Mouse (Mus musculus) CH12.LX (cell line): ENCODE measurements around the gene Bcor. TPM values are rescaled to one million over a fixed set of nuclear protein-coding genes. Genes with fewer than 3 reads are reported as not detected.

Experiments
- DNase-seq: peaks from one replicate; pipeline ENCODE4 v3.0.0-alpha.2; 2013; ENCODE audit errors: extremely low read depth
- H3K27ac ChIP-seq: 2 replicates; pipeline ENCODE4 v1.5.1; 2012; ENCODE audit warnings: low read depth, mild to moderate bottlenecking, control low read depth, moderate library complexity; ENCODE audit not compliant: insufficient read depth
- H3K27me3 ChIP-seq: replicated peaks from 2 replicates; pipeline ENCODE3; 2012; ENCODE audit warnings: inconsistent platforms
- H3K36me3 ChIP-seq, 2 experiments: replicated peaks in 1 of 2; 2 replicates each; pipeline versions ENCODE3 to v1.6.1; 2012; ENCODE audit warnings: inconsistent platforms in 1 of 2, low read length in 1 of 2, mild to moderate bottlenecking in 1 of 2, mixed read lengths in 1 of 2, moderate library complexity in 1 of 2; ENCODE audit not compliant: control insufficient read depth in 1 of 2, insufficient read depth in 1 of 2
- H3K4me1 ChIP-seq, 2 experiments: 2 replicates each; pipeline ENCODE4 v1.6.1; 2012; ENCODE audit warnings: inconsistent platforms in 1 of 2, moderate library complexity in 1 of 2; ENCODE audit not compliant: insufficient read depth in 2 of 2, control insufficient read depth in 1 of 2
- H3K4me2 ChIP-seq: 2 replicates; pipeline ENCODE4 v1.6.1; 2012; ENCODE audit warnings: low read depth, mild to moderate bottlenecking, control low read depth; ENCODE audit not compliant: poor library complexity, insufficient read depth, severe bottlenecking
- H3K4me3 ChIP-seq, 3 experiments: fragments of 150-350 bp in 1 of 3; sonication (generic) in 1 of 3; replicated peaks in 1 of 3; 2 replicates each; pipeline versions ENCODE3 to v1.5.1; 2011 to 2012; ENCODE audit warnings: low read depth in 2 of 3, low read length in 2 of 3, mild to moderate bottlenecking in 2 of 3, moderate library complexity in 2 of 3, control low read depth in 1 of 3, improper control_type of control experiment in 1 of 3, inconsistent platforms in 1 of 3, mixed read lengths in 1 of 3; ENCODE audit not compliant: poor library complexity in 1 of 3
- H3K79me2 ChIP-seq: replicated peaks from 2 replicates; pipeline ENCODE4 v1.6.1; 2012; ENCODE audit warnings: mild to moderate bottlenecking, moderate library complexity; ENCODE audit not compliant: control insufficient read depth, poor library complexity, insufficient read depth, severe bottlenecking; ENCODE audit errors: extremely low read depth
- H3K9ac ChIP-seq: 2 replicates; pipeline ENCODE4 v1.6.1; 2012; ENCODE audit warnings: low read depth, mild to moderate bottlenecking, control low read depth, moderate library complexity; ENCODE audit not compliant: insufficient read depth
- H3K9me3 ChIP-seq: replicated peaks from 2 replicates; pipeline ENCODE3; 2012; ENCODE audit warnings: low read length, inconsistent platforms, mixed read lengths
- CHD1 ChIP-seq: IDR thresholded peaks from 2 replicates; pipeline ENCODE4 v1.6.1; 2012; ENCODE audit warnings: low read depth, low read length, improper control_type of control experiment, inconsistent platforms
- CTCF ChIP-seq, 2 experiments: IDR thresholded peaks in 1 of 2; conservative IDR thresholded peaks in 1 of 2; 2 replicates each; pipeline ENCODE4 v1.5.1; 2011 to 2012; ENCODE audit warnings: low read depth in 2 of 2, low read length in 2 of 2, improper control_type of control experiment in 1 of 2, inconsistent platforms in 1 of 2, mild to moderate bottlenecking in 1 of 2, moderate library complexity in 1 of 2
- E2F4 ChIP-seq: IDR thresholded peaks from 2 replicates; pipeline ENCODE4 v1.6.1; 2011; ENCODE audit warnings: low read depth, low read length, improper control_type of control experiment; ENCODE audit not compliant: insufficient replicate concordance
- ELF1 ChIP-seq: IDR thresholded peaks from 2 replicates; pipeline ENCODE4 v1.6.1; 2014; ENCODE audit warnings: low read depth, mild to moderate bottlenecking, inconsistent platforms, low read length, improper control_type of control experiment
- EP300 ChIP-seq: IDR thresholded peaks from 2 replicates; pipeline ENCODE4 v1.6.1; 2011; ENCODE audit warnings: low read length, improper control_type of control experiment
- JUN ChIP-seq: IDR thresholded peaks from 2 replicates; pipeline ENCODE4 v1.6.1; 2011; ENCODE audit warnings: low read depth, mild to moderate bottlenecking, low read length, improper control_type of control experiment, moderate library complexity; ENCODE audit not compliant: insufficient read depth
- JUND ChIP-seq: conservative IDR thresholded peaks from 2 replicates; pipeline ENCODE4 v1.6.1; 2011; ENCODE audit warnings: low read depth, low read length, improper control_type of control experiment
- MAX ChIP-seq: IDR thresholded peaks from 2 replicates; pipeline ENCODE4 v1.6.1; 2011; ENCODE audit warnings: low read length, improper control_type of control experiment
- MAZ ChIP-seq: IDR thresholded peaks from 2 replicates; pipeline ENCODE4 v1.6.1; 2012; ENCODE audit warnings: low read depth, mild to moderate bottlenecking, inconsistent platforms, low read length, improper control_type of control experiment, moderate library complexity
- NELFE ChIP-seq: IDR thresholded peaks from 2 replicates; pipeline ENCODE4 v1.6.1; 2011; ENCODE audit warnings: low read depth, low read length, improper control_type of control experiment
- PAX5 ChIP-seq: IDR thresholded peaks from 2 replicates; pipeline ENCODE4 v1.6.1; 2012; ENCODE audit warnings: low read length, inconsistent platforms, mixed read lengths
- POLR2A ChIP-seq: IDR thresholded peaks from 2 replicates; pipeline ENCODE4 v1.6.1; 2011; ENCODE audit warnings: low read depth, mild to moderate bottlenecking, improper control_type of control experiment, low read length
- POLR2AphosphoS2 ChIP-seq: IDR thresholded peaks from 2 replicates; pipeline ENCODE4 v1.6.1; 2011; ENCODE audit warnings: low read depth, low read length, improper control_type of control experiment
- RAD21 ChIP-seq: IDR thresholded peaks from 2 replicates; pipeline ENCODE4 v1.6.1; 2011; ENCODE audit warnings: low read depth, mild to moderate bottlenecking, low read length, improper control_type of control experiment, moderate library complexity
- RCOR1 ChIP-seq: conservative IDR thresholded peaks from 2 replicates; pipeline ENCODE4 v1.6.1; 2012; ENCODE audit warnings: low read depth, mild to moderate bottlenecking, inconsistent platforms, low read length, improper control_type of control experiment
- SIN3A ChIP-seq: IDR thresholded peaks from 2 replicates; pipeline ENCODE4 v1.6.1; 2012; ENCODE audit warnings: low read length, improper control_type of control experiment, inconsistent platforms
- SMC3 ChIP-seq: IDR thresholded peaks from 2 replicates; pipeline ENCODE4 v1.6.1; 2011; ENCODE audit warnings: low read depth, low read length, improper control_type of control experiment
- TCF12 ChIP-seq: IDR thresholded peaks from 2 replicates; pipeline ENCODE4 v1.6.1; 2014; ENCODE audit warnings: low read depth, mild to moderate bottlenecking, inconsistent platforms, low read length, improper control_type of control experiment
- UBTF ChIP-seq: IDR thresholded peaks from 2 replicates; pipeline ENCODE4 v1.6.1; 2012; ENCODE audit warnings: low read depth, mild to moderate bottlenecking, inconsistent platforms, low read length, improper control_type of control experiment, moderate library complexity
- USF1 ChIP-seq: IDR thresholded peaks from 2 replicates; pipeline ENCODE4 v1.6.1; 2014; ENCODE audit warnings: low read depth, mild to moderate bottlenecking, inconsistent platforms, low read length, improper control_type of control experiment
- USF2 ChIP-seq: conservative IDR thresholded peaks from 2 replicates; pipeline ENCODE4 v1.6.1; 2011; ENCODE audit warnings: low read depth, low read length, improper control_type of control experiment
- ZKSCAN1 ChIP-seq: IDR thresholded peaks from 2 replicates; pipeline ENCODE4 v1.6.1; 2012; ENCODE audit warnings: low read depth, inconsistent platforms, low read length, improper control_type of control experiment, borderline replicate concordance
- ZMIZ1 ChIP-seq: IDR thresholded peaks from 2 replicates; pipeline ENCODE4 v1.6.1; 2012; ENCODE audit warnings: low read depth, mild to moderate bottlenecking, inconsistent platforms, low read length, improper control_type of control experiment
- ZNF384 ChIP-seq: IDR thresholded peaks from 2 replicates; pipeline ENCODE4 v1.6.1; 2012; ENCODE audit warnings: low read depth, low read length, improper control_type of control experiment, inconsistent platforms
- dilution Hi-C: fragments of 300-500 bp; cut with MboI; formaldehyde crosslinking; loops from 2 replicates; pipeline ENCODE4 v1.14.3; 2020; ENCODE audit warnings: low sequenced_read_pairs; ENCODE audit not compliant: extremely low pct_unique_long_range_greater_than_20kb, extremely low pct_ligation_motif_present
- in situ Hi-C: fragments of 300-500 bp; cut with MboI; formaldehyde crosslinking; loops from 3 replicates; pipeline ENCODE4 v1.14.3; 2019; ENCODE audit warnings: low sequenced_read_pairs, low pct_ligation_motif_present, low pct_unique_long_range_greater_than_20kb, mixed read lengths
- polyA plus RNA-seq: library from polyadenylated mRNA; unstranded; fragments of >175 nt; gene quantifications from 2 replicates; pipeline ENCODE4 v1.2.1, GENCODE M21; 2012; ENCODE audit warnings: low read depth; ENCODE audit not compliant: insufficient read length
- total RNA-seq, 2 experiments: library from RNA; depleted of rRNA; stranded (reverse); fragments of 300-350 nt in 1 of 2; fragments of >200 nt in 1 of 2; gene quantifications; 2 replicates each; pipeline ENCODE4 v1.2.3; 2012 to 2014

The Bcor gene
- total and polyA plus RNA-seq, 3 experiments = 14.3 to 41.1 (median 33.8) TPM

DNA sequence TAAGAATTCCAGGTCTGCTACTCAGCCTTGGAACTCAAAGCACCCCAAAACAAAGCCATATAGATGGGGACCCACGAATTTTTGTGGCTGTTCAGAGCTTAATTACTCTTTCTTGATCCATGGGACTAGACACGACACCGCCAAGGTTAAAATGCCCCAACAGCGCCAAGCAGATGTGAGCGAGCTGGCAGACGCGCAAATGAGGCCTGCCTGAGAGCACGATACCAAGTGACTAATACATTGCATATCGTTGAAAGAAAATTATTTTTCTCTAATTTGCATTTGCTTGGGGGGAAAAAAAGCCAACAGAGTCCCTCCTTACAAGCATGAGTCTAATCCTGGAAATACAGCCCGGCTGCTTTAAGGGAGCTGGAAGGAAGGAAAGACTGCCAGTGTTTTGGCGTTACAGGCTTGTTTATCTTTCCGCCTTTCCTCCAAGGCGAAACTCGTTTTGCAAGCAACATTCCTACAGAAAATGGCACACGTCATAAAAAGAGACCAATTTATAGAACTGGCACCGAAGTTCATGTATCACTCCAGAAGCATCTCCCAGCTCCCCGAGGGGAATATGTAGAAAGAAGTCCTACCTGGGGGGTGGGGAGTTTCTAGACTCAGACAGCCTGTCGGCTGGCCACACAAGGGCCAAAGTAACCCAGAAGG, 92.2 kb downstream of the Bcor start:
- peaks cover 3 to 12% of the 10 kb centered on the region in 2 experiments for H3K36me3 ChIP-seq
- no peaks in the 10 kb centered on the region for H3K27me3 ChIP-seq
- in situ Hi-C loops (no loop called here), dilution Hi-C loops (no loop called here)
- H3K4me3 ChIP-seq = no peak overlapping the region
- H3K27ac ChIP-seq = no peak overlapping the region
- H3K4me2 ChIP-seq = no peak overlapping the region
- no peaks in the 10 kb centered on the region for H3K9me3 ChIP-seq
- TF ChIP-seq RAD21 = no peak
- TF ChIP-seq POLR2A = no peak
- TF ChIP-seq CTCF (conservative IDR thresholded peaks at IDR 0.05 in 1 of 2, IDR thresholded peaks at IDR 0.05 in 1 of 2; ENCODE audit: low read depth in 2 of 2, low read length in 2 of 2) = no peak
- TF ChIP-seq SIN3A = no peak
- no peak for TF ChIP-seq E2F4
- TF ChIP-seq USF1 = no peak
- TF ChIP-seq PAX5 = no peak
- TF ChIP-seq JUN = no peak
- no peak for TF ChIP-seq ELF1
- no peak for TF ChIP-seq TCF12
- no peak for TF ChIP-seq MAX
- TF ChIP-seq UBTF = no peak
- no peak for TF ChIP-seq ZNF384
- no peak for TF ChIP-seq MAZ
- TF ChIP-seq SMC3 = no peak
- no peak for TF ChIP-seq ZKSCAN1
- no peak for TF ChIP-seq ZMIZ1
- TF ChIP-seq EP300 = no peak
- TF ChIP-seq RCOR1 = no peak
- H3K79me2 ChIP-seq = peaks cover 98% of the 10 kb centered on the region
- H3K9ac ChIP-seq = no peak overlapping the region
- H3K4me1 ChIP-seq = peaks cover 21 to 55% of the 10 kb centered on the region in 2 experiments
- DNase-seq = no peak

DNA sequence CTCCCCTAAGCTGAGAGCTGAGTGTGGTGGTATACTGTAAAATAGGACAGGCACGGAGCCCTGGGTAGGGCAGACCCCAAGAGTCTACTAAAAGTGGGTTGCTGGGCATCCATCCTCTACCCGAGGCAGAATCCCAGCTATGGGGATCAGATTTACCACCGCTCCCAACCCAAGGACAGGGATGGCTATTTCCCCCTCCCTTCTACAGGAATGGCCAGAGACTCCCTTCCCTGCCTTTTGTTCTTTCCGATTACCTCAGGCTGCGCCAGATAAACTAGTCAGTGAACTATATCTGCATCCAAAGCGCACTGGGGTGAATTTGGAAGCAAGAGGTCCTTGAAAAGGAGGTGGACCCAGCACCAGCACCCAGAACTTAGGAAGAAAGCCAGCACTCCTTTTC, 93.1 kb downstream of the Bcor start:
- no peaks in the 10 kb centered on the region for H3K27me3 ChIP-seq
- no peak overlapping the region for H3K4me2 ChIP-seq
- DNase-seq = no peak
- H3K36me3 ChIP-seq = peaks cover 5 to 13% of the 10 kb centered on the region in 2 experiments
- TF ChIP-seq NELFE = no peak
- no peak for TF ChIP-seq MAX
- TF ChIP-seq JUND = no peak
- no peak for TF ChIP-seq RAD21
- TF ChIP-seq UBTF = no peak
- no peak for TF ChIP-seq USF2
- TF ChIP-seq CHD1 = no peak
- TF ChIP-seq POLR2AphosphoS2 = no peak
- no peak for TF ChIP-seq MAZ
- no peak overlapping the region for H3K27ac ChIP-seq
- peaks cover 26 to 55% of the 10 kb centered on the region in 2 experiments for H3K4me1 ChIP-seq
- no peak overlapping the region for H3K9ac ChIP-seq
- H3K4me3 ChIP-seq = no peak overlapping the region
- in situ Hi-C loops = no loop called here
- dilution Hi-C loops = no loop called here
- H3K79me2 ChIP-seq = peaks cover 98% of the 10 kb centered on the region
- H3K9me3 ChIP-seq = no peaks in the 10 kb centered on the region
